Mouse (Mus musculus): ENCODE data around the gene Pcyt1a. TPM values are rescaled to one million over a fixed set of nuclear protein-coding genes. Genes with fewer than 3 reads are reported as not detected.
A peak's percentile ranks its signal among the peaks of the same experiment; 100 is the strongest.
"Not testable (repeated sequence)": the region's sequence is repeated elsewhere in the genome, so short reads cannot be mapped to it uniquely, and the experiment has no call there.

The Pcyt1a gene
- polyA plus RNA-seq, 1 experiment: 14.3 TPM

DNA sequence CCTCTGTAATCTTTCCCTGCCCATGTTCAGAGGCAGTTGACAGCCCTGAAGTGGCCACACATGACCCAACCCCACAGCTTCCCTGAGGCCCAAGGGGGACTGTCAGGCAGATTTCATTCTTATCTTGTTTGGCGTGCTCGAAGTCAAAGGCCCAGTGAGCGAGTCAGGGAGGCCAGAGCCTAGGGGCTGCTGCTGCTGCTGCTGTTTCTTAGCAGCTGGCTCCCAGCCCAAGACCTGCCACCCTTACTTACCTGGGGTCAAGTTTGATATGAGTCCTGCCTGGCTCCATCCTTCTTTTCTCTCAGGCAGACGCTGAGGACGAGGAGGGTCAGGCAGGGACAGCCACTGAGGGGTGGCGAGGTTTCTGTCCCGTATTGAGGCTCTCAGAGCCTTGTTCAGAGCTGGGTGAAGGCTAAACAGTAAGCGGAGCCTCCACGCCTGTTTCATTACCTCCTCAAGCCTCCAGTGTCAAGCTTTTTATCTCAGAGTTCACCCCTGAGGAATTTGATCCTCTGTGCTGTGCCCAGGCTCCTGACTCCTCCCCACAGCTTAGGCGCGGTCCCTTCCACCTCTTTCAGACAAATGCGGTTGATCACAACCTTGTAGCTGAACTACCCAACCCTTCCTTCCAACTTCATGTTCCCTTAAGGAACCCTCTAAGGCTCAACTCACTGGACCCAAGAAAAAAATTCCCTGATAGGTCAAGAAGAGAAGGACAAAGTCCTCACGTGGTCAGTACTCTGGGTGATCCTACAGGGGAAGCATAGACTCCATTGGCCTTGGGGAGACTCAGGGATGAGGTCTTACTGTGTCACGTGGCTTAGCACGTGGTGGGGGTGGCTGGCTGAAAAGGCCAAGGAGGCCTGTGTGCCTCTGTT, 56.8 kb downstream of the Pcyt1a start, which contains the start of gene Slc51a:
Gene Slc51a (minus strand): TSS at position 646 of the 878 bp plus-strand sequence.
- Histone ChIP-seq H3K27me3 (ENCODE audit: control insufficient read depth, insufficient read depth, insufficient read length) (peaks cover 18% of the 10 kb centered on the region), H3K79me3 (ENCODE audit: low read depth) (no peaks in the 10 kb centered on the region), H3K36me3 (ENCODE audit: control insufficient read depth, insufficient read depth) (no peaks in the 10 kb centered on the region), H3K79me2 (ENCODE audit: control insufficient read depth, insufficient read depth) (no peaks in the 10 kb centered on the region), H3ac (ENCODE audit: control insufficient read depth, insufficient read length, low read depth) (no peak within 1 kb of the TSS), H3K4me3 (ENCODE audit: insufficient read depth, poor library complexity, severe bottlenecking) (no peak within 1 kb of the TSS)
- TF ChIP-seq USF1 (IDR thresholded peaks at IDR 0.05; ENCODE audit: low read depth) (peak; percentile 8), CTCF (IDR thresholded peaks at IDR 0.05; ENCODE audit: control insufficient read depth, insufficient read depth, insufficient read length) (no peak)

DNA sequence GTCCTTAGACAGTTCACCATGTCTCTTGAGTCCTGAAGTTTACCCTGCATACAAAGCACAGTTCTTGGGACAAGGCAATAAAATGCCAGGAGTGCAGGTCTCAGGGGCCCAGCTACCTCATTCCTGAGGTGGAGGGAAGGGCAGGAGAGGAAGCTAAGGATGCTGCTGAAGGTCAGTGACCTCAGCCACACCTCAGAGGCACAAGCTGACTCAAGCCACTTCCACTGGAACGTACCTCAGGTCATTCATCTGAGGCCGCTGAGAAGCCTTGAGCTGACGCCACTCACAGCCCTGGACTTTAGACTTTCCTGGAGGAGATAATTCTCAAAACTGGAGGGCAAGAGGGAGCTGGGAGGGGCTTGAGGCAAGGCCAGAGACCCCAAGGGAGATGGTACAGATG, 58.2 kb downstream of the Pcyt1a start:
- H3K36me3 ChIP-seq (ENCODE audit: control insufficient read depth, insufficient read depth): no peaks in the 10 kb centered on the region
- no peak overlapping the region for H3K4me3 ChIP-seq (ENCODE audit: insufficient read depth, poor library complexity, severe bottlenecking)
- H3K27me3 ChIP-seq (ENCODE audit: control insufficient read depth, insufficient read depth, insufficient read length): peaks cover 8% of the 10 kb centered on the region
- H3K79me2 ChIP-seq (ENCODE audit: control insufficient read depth, insufficient read depth): no peaks in the 10 kb centered on the region
- no peak for TF ChIP-seq CEBPB (IDR thresholded peaks at IDR 0.05; ENCODE audit: low read depth)
- no peak for TF ChIP-seq MYOD1 (IDR thresholded peaks at IDR 0.05; ENCODE audit: control insufficient read depth, insufficient read length, low read depth)
- no peak for TF ChIP-seq MAX (IDR thresholded peaks at IDR 0.05)
- no peak for TF ChIP-seq MYOG (IDR thresholded peaks at IDR 0.05; ENCODE audit: control insufficient read depth, extremely low read depth, insufficient read length)
- TF ChIP-seq CTCF (IDR thresholded peaks at IDR 0.05; ENCODE audit: control insufficient read depth, insufficient read depth, insufficient read length): no peak
- no peak for TF ChIP-seq FOSL1 (IDR thresholded peaks at IDR 0.05; ENCODE audit: insufficient read depth, low read length, poor library complexity, severe bottlenecking)
- no peak for TF ChIP-seq USF1 (IDR thresholded peaks at IDR 0.05; ENCODE audit: low read depth)
- H3ac ChIP-seq (ENCODE audit: control insufficient read depth, insufficient read length, low read depth): no peak overlapping the region
- no peaks in the 10 kb centered on the region for H3K79me3 ChIP-seq (ENCODE audit: low read depth)

DNA sequence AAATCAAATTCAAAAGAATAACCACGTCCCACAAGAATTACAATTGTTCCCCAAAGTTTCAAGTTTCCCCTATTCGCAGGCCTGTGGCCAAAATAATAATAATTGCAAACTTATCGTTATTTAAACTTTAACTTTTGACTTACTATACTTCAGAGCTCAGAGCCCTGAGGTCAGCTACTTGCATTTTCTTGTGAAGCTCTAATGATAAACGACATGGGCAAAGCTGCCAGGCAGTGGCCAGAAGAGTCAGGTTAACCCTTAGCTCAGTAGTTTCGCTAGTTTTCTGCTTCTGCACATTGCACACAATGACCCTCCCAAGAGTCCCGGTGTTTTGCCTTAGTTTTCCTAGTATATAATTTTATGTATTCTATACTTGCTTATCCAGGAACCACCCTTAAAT, 63.6 kb downstream of the Pcyt1a start:
- H3K27me3 ChIP-seq (ENCODE audit: control insufficient read depth, insufficient read depth, insufficient read length); H3K79me2 ChIP-seq (ENCODE audit: control insufficient read depth, insufficient read depth); H3ac ChIP-seq (ENCODE audit: control insufficient read depth, insufficient read length, low read depth); H3K79me3 ChIP-seq (ENCODE audit: low read depth); H3K36me3 ChIP-seq (ENCODE audit: control insufficient read depth, insufficient read depth); H3K4me3 ChIP-seq (ENCODE audit: insufficient read depth, poor library complexity, severe bottlenecking): not testable (repeated sequence)

DNA sequence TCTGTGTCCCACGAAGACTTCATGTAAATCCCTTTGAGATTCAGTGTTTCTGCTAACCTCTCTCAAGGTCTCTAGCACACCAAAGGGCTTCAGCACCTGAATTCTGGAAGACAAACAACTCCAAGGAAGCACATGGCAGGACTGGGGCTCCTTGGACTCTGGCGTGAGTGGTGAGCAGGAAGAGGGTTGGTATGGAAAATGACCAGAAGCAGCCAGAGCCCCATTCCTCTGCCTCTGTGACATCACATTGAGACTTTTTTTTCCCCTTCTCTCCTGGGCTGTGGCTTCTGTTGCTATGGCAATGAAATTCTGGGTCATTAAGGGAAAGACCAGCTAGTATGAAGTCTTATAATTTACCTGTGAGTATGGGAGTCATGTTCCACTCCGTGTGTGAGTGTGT, 65.2 kb downstream of the Pcyt1a start, which contains the start of gene Zdhhc19:
Gene Zdhhc19 (plus strand): TSS at position 301 of the 400 bp plus-strand sequence.
- TF ChIP-seq MYOD1 (IDR thresholded peaks at IDR 0.05; ENCODE audit: control insufficient read depth, insufficient read length, low read depth) (no peak), FOSL1 (IDR thresholded peaks at IDR 0.05; ENCODE audit: insufficient read depth, low read length, poor library complexity, severe bottlenecking) (no peak), CEBPB (IDR thresholded peaks at IDR 0.05; ENCODE audit: low read depth) (no peak), CTCF (IDR thresholded peaks at IDR 0.05; ENCODE audit: control insufficient read depth, insufficient read depth, insufficient read length) (no peak)
- H3K79me3 ChIP-seq (ENCODE audit: low read depth): no peaks in the 10 kb centered on the region
- no peak within 1 kb of the TSS for H3K4me3 ChIP-seq (ENCODE audit: insufficient read depth, poor library complexity, severe bottlenecking)
- no peak within 1 kb of the TSS for H3ac ChIP-seq (ENCODE audit: control insufficient read depth, insufficient read length, low read depth)
- H3K36me3 ChIP-seq (ENCODE audit: control insufficient read depth, insufficient read depth): no peaks in the 10 kb centered on the region
- no peaks in the 10 kb centered on the region for H3K79me2 ChIP-seq (ENCODE audit: control insufficient read depth, insufficient read depth)
- H3K27me3 ChIP-seq (ENCODE audit: control insufficient read depth, insufficient read depth, insufficient read length): peaks cover 3% of the 10 kb centered on the region

DNA sequence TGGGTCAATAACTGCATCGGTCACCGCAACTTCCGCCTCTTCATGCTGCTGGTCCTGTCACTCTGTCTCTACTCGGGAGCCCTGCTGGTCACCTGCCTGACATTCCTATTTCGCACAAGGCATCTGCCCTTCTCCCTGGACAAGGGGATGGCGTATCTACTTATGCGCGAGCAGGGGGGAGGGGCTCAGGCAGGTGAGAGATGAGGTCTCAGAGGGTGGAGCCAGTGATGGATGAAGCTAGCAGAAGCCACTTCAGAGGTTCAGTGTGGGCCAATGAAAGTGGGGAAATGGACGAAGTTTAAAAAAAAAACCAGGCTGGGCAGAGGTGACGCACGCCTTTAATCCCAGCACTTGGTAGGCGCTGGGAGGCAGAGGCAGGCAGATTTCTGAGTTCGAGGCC, 68.3 kb downstream of the Pcyt1a start:
- TF ChIP-seq MAX (IDR thresholded peaks at IDR 0.05) (no peak), MYOD1 (IDR thresholded peaks at IDR 0.05; ENCODE audit: control insufficient read depth, insufficient read length, low read depth) (no peak), USF1 (IDR thresholded peaks at IDR 0.05; ENCODE audit: low read depth) (no peak), CEBPB (IDR thresholded peaks at IDR 0.05; ENCODE audit: low read depth) (no peak), MYOG (IDR thresholded peaks at IDR 0.05; ENCODE audit: control insufficient read depth, extremely low read depth, insufficient read length) (no peak)
- H3K79me3 ChIP-seq (ENCODE audit: low read depth): no peaks in the 10 kb centered on the region
- peaks cover 14% of the 10 kb centered on the region for H3K27me3 ChIP-seq (ENCODE audit: control insufficient read depth, insufficient read depth, insufficient read length)
- H3K79me2 ChIP-seq (ENCODE audit: control insufficient read depth, insufficient read depth): no peaks in the 10 kb centered on the region
- no peak overlapping the region for H3ac ChIP-seq (ENCODE audit: control insufficient read depth, insufficient read length, low read depth)
- no peaks in the 10 kb centered on the region for H3K36me3 ChIP-seq (ENCODE audit: control insufficient read depth, insufficient read depth)
- H3K4me3 ChIP-seq (ENCODE audit: insufficient read depth, poor library complexity, severe bottlenecking): no peak overlapping the region

DNA sequence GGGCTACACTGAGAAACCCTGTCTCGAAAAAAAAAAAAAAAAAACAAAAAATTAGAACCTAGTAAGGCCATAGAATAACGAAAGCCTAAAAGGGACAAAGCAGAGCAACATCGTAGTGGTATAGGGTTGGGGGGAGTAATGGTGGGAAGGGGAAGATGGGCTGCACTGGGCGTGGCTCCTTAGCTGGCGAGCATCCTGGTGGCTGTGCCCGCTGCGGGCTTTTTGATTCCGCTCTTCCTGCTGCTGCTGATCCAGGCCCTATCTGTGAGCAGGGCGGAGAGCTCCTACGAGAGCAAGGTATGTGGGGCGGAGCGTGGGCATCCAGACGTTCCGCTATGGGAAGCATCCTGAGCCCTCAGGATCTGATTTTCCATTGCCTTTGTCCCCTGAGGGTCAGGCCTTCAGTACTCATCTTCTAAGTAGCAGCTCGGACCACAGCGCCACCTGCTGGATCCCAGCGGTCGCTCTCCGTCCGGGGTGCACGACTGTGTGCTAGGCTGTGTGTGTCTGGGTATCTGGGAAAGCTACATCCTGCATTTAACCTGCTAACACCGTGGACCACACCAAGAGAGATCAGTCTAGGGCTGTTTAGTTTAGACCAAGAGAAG, 68.8 kb downstream of the Pcyt1a start:
- Histone ChIP-seq H3K79me2 (ENCODE audit: control insufficient read depth, insufficient read depth) (no peaks in the 10 kb centered on the region), H3K36me3 (ENCODE audit: control insufficient read depth, insufficient read depth) (no peaks in the 10 kb centered on the region), H3K79me3 (ENCODE audit: low read depth) (no peaks in the 10 kb centered on the region), H3ac (ENCODE audit: control insufficient read depth, insufficient read length, low read depth) (no peak overlapping the region), H3K4me3 (ENCODE audit: insufficient read depth, poor library complexity, severe bottlenecking) (no peak overlapping the region), H3K27me3 (ENCODE audit: control insufficient read depth, insufficient read depth, insufficient read length) (peaks cover 14% of the 10 kb centered on the region)
- TF ChIP-seq MAX (IDR thresholded peaks at IDR 0.05): no peak
- TF ChIP-seq USF1 (IDR thresholded peaks at IDR 0.05; ENCODE audit: low read depth): no peak
- no peak for TF ChIP-seq CEBPB (IDR thresholded peaks at IDR 0.05; ENCODE audit: low read depth)
- TF ChIP-seq MYOD1 (IDR thresholded peaks at IDR 0.05; ENCODE audit: control insufficient read depth, insufficient read length, low read depth): no peak
- peak; percentile 88 for TF ChIP-seq CTCF (IDR thresholded peaks at IDR 0.05; ENCODE audit: control insufficient read depth, insufficient read depth, insufficient read length)
- no peak for TF ChIP-seq MYOG (IDR thresholded peaks at IDR 0.05; ENCODE audit: control insufficient read depth, extremely low read depth, insufficient read length)
- TF ChIP-seq FOSL1 (IDR thresholded peaks at IDR 0.05; ENCODE audit: insufficient read depth, low read length, poor library complexity, severe bottlenecking): no peak

Measured in C2C12 (cell line).